Mouse (Mus musculus) C2C12 (cell line): ENCODE measurements around the gene Nradd.

Experiments
- CEBPB ChIP-seq: IDR thresholded peaks from one replicate; pipeline ENCODE4 v1.6.1; 2011; ENCODE audit warnings: low read depth, mild to moderate bottlenecking, control low read depth, moderate library complexity
- CTCF ChIP-seq: IDR thresholded peaks from one replicate; pipeline ENCODE4 v1.5.1; 2011; ENCODE audit not compliant: control insufficient read depth, insufficient read depth, insufficient read length
- FOSL1 ChIP-seq: IDR thresholded peaks from one replicate; pipeline ENCODE4 v1.8.0; 2011; ENCODE audit warnings: mild to moderate bottlenecking, low read length; ENCODE audit not compliant: poor library complexity, insufficient read depth, severe bottlenecking
- MAX ChIP-seq: IDR thresholded peaks from one replicate; pipeline ENCODE4 v1.6.1; 2011; ENCODE audit warnings: mild to moderate bottlenecking, control low read depth
- MYOD1 ChIP-seq: IDR thresholded peaks from one replicate; pipeline ENCODE4 v1.6.1; 2011; ENCODE audit warnings: low read depth; ENCODE audit not compliant: control insufficient read depth, insufficient read length
- MYOG ChIP-seq: IDR thresholded peaks from one replicate; pipeline ENCODE4 v1.6.1; 2011; ENCODE audit not compliant: control insufficient read depth, insufficient read length; ENCODE audit errors: extremely low read depth
- USF1 ChIP-seq: IDR thresholded peaks from one replicate; pipeline ENCODE4 v1.6.1; 2011; ENCODE audit warnings: low read depth, mild to moderate bottlenecking, control low read depth, moderate library complexity

DNA sequence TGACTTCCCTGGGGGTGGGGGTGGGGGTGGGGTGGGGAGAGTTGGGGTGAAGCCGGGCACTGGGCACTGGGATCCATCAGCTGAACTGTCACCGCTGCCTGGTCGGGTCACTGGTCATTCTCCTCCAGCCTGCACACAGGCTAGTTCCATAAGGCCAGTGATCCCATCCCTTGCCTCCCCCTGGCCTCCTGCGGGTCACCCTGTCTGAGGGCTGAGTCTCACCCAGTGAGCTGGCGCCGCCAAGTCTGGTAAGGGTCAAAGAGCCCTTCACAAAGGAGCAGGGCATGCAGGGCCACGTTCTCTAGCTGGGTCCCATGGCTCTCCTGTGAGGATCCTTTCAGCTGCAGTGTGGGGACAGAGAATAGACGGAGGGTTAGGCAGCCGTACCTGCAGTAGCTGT lies 19.5 kb upstream of the Nradd start:
- TF ChIP-seq MAX (no peak), CTCF (no peak), FOSL1 (no peak), USF1 (no peak), CEBPB (no peak), MYOD1 (no peak), MYOG (no peak)
